Mouse (Mus musculus) left cerebral cortex, adult 11 months (tissue): ENCODE results near the gene Phb.

ENCODE experiments used
- DNase-seq: peaks from one replicate; pipeline ENCODE4 v3.0.0; 2022; ENCODE audit warnings: low spot score

Gene Phb

DNA sequence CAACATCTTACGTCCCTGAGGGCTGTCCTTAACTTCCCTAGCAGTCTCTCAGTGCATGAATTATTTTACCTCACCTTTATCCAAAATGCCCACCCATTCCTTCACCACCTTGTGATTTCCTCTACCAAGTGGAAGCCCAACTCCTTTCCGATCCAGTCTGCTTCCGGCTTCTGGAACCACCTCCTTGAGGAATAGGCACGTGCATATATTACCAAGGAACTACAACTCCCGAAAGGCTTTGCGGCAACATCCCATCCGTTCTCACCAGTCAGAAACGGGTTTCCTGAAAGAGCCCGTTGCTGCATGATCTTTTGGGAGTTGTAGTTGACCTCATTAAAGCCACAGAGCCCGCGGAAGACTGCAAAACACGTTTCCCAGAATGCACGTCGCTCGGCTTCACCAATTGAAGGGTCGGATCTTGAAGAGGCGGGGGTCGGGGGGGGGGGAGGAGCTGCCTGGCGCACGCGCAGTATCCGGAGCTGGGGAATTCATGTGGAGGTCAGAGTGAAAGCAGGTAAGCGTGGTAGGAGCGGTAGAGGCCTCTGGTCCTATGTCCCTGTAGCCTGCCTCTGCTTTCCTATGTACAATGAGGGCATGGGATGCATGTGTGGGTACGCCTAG lies at the start of gene Phb:
TSS of gene Phb (plus strand) at position 429 of the 621 bp plus-strand sequence.
- DNase-seq = peak; percentile 97

DNA sequence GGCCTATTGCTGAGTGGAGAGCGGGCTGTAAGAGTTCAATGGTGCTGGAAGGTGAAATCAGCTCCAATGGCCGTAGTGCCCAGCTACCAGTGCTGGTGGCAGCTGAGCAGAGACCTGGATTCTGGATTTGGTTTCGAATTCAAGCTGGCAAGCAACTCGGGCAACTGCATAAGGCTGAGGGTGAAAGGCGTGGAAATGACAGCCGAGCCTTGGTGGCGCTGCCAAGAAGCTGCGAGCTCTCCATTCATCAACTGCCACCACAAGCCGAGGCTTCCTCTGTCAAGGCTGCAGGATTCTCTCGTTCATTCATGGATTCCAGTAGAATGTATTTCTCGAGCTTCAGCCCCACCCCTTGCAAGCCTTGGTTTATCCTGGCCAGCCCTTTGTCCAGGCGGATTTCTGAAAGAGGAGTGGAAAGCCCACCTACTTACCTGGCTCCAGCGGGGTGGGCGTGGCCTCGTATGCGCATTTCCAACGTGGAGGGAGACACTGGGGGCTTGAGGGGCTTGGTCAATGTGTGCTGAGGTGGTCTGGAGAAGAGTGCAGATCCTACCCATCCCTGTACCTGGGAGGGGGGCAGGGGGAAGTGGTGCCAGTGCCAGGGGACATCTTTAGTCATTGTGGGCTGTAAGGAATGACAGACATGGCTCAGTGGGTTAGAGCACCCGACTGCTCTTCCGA lies 48.8 kb upstream of the Phb start:
- peak; percentile 28 for DNase-seq

DNA sequence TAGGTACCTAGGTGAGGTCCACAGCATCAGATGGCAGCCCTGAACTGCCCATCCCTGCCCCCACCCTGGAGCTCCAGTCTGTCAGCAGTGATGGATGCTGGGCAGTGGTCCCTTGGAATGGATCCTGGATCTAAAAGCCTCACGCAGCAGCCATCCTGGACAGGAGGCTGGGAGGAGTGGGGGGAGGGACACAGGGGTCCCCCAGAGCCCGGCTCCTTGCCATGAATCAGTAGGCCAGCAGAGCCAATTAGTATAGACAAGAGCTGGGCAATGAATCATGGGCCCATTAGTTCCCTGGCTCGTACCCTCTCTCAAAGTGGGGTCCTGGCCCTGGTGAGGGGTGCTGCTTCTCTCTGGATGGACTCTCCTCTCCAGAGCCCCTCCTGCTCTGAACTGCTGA lies 47.7 kb upstream of the Phb start:
- DNase-seq = no peak

DNA sequence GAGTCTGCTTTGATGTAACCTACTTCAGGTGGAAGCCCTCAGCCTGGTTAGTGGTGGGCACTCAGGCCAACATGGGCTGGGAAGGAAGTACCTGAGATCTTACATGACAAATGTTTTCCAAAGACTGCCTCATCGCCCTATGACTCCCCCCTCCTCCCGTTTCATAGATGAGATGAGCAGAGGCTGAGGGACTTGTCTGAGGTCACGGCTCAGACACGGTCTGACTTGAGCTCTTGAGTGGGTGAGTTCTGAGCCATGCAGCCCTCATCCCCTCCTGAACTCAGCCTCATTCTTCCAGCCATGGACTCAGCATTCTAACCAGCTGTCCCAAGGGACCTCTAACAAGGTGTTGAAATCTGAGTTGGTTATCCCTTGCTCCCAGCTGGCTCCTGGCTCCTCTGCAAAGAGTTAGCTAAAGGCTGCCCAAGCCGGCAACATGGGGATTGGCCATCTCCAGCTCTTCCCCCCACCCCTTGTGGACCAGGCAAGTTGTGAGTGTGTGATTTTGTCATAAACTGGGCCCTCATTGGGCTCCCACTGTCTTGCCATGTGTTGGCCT lies 46.8 kb upstream of the Phb start:
- no peak for DNase-seq

DNA sequence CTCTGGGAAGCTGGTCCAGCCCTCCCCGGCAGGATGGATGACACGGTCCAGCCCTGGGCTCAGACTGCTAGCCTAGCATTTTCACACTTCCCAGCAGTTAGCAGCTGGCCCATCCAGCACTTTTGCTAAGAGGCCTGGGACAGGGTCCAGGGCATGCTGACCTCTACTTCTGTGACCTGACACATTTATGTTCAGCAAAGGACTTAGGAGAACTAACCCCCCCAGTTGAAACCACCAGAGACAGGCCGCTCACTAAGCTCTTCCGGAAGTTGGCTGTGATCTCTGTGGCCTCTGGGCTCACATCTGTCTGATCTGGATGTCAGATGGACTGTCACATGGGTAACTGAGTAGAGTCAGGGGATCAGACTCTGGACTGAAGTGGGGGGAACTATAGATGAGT lies 45.7 kb upstream of the Phb start:
- no peak for DNase-seq

DNA sequence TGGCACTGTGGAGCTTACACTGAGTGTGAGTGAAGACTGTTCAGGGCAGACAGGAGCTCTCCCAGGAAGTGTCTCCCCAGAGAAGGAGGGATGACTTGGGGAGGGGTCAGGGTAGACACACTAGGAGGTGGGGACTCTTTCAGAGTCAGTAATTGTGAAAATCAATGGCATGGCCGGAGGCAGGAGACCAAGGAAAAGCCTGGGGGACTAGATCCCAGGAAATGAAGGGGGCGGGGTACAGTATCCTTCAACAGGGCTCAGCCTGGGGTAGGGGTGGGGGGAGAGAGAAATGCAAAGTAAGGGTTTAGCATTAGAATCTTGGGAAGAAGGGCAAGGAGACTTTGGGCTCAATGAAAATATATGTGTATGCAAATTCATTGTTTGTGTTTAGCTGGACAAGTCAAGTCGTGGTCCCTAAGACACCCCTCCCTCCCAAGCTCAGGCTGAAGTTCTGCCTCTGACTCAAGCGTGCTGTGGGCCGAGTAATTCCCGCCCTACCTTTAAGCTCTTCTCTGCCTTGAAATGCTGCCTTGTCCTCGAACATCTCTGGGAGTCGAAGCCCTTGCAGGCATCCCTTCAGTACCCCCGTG lies 45.1 kb upstream of the Phb start:
- no peak for DNase-seq

DNA sequence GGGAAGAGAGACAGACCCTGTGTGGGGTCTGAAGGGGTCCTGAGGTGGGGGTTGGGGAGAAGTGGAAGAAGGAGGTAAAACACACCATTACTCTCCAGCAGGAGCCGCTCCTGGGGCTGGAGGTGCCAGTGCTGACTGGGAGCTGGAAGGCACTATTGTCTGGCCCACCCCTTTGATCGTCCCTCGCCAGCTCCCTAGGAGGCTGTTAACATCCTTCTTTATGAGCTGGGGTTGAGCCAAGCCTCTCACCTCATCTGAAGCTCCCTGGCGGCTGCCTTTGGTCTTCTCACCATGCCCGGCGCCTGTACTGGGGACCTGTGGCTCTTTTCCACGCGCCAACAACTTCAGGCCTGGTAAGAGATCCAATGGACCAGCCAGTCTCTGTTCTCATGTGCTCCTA lies 44.3 kb upstream of the Phb start:
- DNase-seq = no peak

DNA sequence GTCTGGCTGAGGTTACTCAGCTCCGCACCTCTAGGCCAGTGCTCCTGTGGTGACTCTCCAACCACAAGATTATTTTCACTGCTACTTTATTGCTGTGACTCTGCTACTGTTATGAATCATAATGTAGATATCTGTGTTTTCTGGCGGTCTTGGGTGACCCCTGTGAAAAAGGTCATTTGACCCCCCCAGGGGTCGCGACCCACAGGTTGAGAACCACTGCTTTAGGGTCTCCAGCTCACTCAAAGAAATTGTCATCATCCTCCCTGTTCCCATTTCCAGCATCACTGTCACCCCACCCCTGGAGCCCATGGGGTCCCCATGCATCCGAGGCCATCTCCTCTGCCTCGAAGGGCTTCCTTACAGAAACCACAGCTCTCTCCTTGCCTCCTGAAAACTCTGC lies 36.2 kb upstream of the Phb start:
- no peak for DNase-seq

DNA sequence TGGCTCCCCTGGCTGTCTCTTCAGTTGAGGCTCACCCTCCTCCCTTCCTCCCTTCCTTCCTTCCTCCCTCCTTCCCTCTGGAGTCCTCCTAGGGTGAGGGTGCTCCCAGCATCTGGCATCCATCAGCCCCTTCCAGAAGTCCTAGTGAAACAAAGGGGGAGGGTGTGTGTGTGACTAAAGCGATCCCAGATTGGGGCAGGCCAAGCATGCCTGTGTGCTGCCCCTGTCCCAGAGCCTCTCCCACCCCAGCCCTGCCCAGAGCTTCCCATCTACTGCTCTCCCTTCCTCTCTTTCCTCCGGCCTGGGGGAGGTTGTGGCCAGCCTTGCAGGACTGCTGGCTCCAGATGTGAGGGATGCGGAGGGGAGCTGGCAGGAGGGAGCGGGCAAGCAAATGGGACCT lies 35.5 kb upstream of the Phb start:
- no peak for DNase-seq

DNA sequence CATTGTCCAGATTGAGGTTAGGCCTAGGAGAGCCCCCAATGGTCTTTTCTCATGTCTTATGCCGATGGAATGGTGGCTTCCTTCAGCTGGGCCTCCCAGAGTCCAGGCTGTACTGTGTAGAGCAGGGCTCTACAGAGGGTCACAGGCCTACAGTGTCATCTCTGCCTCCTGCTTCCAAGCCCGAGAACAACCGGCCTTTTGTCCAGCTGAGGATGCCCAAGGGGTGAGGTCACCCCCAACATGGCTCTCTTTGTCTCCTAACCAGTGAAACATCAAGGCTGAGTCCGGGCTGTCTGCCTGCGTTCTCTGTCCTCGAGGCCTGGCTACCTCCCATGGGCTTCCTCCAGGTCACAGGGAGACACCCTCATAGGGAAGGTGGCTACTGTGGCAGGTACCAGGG lies 34.3 kb upstream of the Phb start:
- DNase-seq = peak; percentile 58

DNA sequence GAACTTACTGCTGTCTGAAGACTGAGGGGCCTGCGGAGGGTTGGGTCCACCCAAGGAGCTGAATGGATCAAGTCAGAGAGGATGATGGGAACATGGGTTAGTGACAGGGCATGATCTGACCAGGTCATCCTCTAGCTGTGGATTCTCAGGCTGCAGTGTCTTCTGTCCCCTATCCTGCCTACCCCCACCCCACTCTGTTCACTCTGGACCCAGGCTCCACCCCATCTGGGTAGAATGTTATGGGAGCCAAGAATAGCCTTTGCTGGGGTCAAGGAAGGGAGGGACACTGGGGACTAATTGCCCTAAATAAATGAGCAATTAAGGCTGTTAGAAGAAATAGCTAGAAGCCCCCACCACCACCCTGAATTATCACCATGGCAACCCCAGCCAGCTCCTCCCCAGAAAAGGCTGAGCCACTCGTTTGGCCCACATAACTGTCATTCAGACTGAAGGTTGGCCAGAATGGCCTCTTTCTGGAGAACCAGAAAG lies 33.2 kb upstream of the Phb start:
- DNase-seq = no peak

DNA sequence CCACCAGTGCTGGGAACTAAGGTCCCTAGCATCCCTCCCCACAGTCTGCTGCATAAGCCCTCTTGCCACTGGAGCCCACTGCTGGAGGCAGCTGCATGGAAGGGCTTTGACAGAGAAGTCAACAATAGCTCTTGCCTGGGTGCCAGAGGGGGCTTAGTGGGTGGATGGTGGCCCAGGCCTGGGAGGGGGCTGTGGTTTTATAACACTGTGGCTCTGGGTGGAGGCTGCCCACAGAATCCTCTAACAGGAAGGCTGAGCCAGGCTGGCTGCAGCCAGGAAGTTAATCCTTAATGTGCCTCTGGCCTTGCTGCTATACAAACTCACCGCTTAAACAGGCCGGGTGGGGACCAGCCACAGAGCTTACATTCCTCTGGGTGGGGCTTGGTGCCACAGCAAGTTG lies 31.7 kb upstream of the Phb start:
- no peak for DNase-seq

DNA sequence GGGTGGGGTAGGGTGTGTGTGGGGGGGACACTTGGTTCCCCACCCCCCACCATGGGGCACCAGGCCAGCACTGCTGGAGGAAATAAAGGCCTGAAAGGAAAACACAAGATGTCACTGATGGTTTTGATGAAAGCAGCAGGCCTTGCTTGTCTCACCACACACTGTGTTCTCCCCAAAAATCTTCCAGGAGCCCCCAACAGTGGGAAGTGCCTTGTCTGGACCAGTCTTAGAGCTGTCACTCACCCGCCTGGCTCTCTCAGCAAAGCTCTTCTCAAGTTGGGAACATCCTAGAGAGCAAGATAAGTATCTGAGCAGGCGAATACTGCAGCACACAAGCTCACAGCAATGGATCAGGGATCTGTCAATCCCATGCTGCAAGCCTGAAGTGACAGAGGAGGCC lies 26.0 kb upstream of the Phb start:
- DNase-seq = no peak

DNA sequence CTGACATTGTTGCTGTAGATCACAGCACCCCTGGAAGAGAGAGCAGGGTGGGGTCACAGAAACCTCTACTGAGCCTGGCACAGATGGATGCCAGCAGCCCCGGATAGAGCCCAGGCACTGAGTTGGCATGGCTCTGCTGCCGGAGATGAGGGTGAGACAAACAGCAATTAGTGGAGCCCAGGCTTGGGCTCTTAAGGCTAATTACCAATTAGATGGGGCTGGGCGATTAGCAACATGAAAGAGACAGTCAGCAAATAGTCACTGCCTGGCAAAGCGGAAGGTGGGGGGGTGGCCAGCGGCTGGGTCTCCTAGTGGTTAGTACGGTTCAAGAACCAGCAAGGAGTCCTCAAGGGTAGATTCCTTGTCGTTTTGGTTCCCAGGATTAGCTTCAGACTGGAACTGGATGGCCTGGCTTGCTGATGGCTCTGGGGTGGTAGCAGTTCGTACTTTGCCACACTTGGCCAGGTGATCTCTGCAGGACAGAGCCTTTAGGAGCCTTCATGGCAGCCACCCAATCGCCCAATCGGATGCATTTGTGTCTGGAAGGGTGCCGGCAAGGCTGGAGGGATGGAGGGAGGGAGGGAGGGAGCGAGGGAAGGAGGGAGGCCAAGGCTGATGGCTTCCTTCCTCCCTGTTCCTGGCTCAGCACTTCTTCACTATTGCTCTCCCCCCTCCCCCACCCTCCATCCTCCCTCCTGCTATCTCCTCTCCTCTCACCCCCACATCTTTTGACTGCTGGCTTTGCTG lies 24.1 kb upstream of the Phb start:
- no peak for DNase-seq

DNA sequence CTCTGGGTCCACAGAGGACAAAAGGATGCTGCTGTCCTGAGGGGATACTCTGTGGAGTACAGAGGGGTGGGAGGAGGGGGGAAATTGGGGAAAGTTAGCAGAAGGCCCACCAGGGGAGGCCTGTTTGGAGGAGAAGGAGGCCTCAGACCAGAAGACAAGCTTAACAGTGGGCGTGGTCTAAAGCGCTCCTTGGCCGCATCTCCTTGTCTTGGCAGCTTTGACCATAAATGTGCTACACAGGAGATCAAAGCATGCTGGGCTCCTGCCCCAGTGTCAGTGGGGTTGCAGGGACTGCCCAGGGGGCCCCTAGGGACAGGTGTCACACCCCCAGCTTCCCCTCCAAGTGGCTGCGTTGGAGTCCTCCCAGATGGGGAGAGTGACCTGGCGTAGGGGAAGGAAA lies 22.9 kb upstream of the Phb start:
- no peak for DNase-seq

DNA sequence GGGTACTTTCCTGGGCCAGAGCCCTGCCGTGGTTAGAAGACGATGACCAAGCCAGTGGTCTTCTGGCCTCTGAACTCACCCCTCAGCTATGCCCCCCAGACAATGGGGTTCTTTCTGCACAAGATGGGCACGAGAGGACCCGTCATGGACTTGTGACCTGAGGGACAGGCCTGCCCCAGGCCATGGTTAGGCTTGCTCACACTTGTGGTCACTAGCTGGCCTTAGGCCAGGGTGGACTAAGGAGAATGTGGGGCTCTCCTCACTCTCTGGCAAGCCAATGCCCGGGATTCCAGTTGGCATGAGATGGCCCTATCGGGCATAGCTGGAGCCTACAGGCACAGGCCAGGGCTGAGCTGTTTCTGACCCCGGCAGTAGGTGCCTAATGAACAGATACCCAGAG lies 22.4 kb upstream of the Phb start:
- no peak for DNase-seq

DNA sequence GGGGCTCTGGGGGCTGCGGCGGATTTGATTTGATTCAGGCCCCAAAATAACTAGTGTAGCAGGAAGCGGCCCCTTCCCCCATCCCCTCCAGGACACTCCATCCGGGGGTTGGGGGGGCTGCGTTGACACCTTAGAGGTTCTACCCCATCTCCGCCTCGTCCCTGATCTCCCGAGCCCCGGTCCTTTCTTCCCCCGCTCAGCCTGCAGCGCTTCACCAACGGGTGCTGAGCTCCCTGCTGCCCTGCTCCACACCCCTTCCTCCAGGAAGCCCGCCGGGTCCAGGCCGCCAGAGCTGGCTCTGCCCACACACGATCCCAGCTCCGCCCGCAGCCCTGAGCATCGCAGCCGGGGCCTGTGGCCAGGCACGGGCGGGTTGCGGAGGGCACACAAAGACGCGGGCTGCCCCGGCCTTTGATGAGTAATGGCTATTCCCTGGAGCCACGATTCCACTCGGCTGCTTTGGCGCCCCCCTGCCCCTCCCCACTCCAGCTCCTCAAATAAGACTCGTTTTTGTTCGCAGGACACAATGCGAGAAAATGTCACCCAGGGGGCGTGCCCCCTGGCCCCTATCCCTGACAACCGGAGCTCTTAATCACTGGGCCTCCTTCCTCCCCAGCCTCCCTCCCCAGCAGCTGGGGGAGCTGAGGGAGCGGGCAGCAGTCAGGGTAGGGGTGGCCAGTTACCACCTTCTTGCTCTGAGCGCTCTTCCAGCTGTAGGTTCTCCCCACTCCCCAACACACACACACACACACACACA lies 21.2 kb upstream of the Phb start:
- DNase-seq = no peak

DNA sequence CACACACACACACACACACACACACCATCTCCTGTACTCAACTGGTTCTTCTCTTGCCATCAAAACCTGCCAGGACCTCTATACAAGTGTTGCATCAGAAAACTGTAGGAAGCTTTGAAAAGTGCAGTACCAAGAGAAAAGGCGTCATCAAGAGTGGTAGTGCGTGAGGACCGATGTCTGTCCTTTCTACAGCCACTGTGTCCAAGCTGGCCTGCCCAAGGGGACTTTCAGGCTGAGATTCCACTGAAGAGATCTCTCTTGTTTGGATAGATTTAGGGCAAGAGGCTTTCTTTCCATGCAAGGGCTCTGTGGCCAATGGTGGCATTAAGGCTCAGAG lies 20.6 kb upstream of the Phb start:
- no peak for DNase-seq

DNA sequence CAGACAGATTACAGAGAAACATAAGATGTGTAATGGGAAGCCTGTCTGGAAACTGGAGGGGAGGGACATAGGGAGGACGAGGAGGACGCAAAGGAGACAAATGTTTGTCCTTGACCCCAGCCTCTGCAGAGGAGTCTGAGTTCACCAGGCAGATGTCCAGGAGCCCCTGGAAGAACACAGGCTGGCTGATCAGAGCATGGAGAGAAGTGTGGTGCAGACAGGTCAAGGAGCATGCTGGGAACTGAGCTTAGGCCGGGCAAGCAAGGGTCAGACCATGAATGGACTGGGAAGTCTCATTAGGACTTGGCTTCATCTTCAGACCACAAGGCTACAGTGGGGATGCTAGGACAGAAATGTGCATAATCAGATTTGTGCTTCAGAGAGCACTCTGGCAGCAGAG lies 19.0 kb upstream of the Phb start:
- no peak for DNase-seq

DNA sequence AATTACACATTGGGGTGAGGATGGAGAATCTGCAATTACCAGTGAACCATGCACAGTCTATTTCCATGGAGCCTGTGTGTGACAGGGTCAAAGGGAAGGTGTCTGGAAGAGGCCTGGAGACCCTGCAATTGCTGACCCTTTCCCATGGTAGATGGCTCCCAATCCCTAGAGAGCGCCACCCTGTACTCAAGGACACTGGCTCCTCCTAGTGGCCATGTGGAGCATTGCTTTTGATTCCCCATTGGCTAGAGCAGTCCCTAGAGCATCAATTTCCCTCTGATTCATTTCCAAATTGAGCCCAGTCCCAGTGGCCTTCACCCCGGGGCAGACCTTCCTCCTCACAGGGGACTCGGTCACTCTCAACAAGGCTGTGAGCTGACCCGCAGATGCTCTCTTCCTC lies 17.9 kb upstream of the Phb start:
- peak; percentile 61 for DNase-seq

DNA sequence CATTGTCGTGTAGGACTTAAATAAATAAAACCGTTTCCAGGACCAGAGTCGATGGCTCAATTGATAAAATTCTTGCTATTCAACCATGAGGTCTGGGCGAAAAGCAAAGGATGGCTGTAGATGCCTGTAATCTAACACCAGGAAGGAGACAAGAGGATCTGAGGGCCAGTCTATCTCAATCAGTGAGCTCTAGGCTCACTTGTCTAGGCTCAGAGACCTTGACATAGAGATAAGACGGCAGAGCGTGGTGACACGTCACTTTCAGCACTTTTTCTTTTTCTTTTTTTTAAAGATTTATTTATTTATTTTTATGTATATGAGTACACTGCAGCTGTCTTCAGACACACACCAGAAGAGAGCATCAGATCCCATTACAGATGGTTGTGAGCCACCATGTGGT lies 17.2 kb upstream of the Phb start:
- DNase-seq = no peak

DNA sequence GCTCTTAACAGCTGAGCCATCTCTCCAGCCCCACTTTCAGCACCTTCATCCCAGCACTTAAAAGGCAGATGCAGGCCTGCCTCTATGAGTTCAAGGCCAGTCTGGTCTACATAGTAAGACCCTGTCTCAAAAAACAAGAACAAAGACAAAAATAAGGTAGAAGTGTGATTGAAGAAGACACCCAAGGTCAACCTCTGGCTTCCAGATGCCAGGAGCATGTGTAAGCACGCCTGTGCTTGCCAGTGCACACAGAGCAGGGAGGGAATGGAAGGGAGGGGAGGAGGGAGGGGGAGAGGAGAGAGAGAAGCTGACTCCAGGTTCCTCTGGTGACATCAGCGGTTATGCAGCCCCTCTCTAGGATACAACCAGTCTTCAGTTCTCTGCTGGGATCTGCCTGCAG lies 16.8 kb upstream of the Phb start:
- DNase-seq = no peak
